Mouse (Mus musculus) kidney, embryonic 14.5 days (tissue): ENCODE data around the gene Mob3b. TPM values are rescaled to one million over a fixed set of nuclear protein-coding genes. Genes with fewer than 3 reads are reported as not detected.

ENCODE experiments used
- ATAC-seq: fragments of 200-750 bp; cut with Nextera tagmentation; 2 replicates; pipeline ENCODE4 v1.8.0; 2017; ENCODE audit warnings: moderate number of reproducible peaks, mild to moderate bottlenecking, moderate TSS enrichment, moderate library complexity; ENCODE audit not compliant: low FRiP score, low TSS enrichment
- H3K27ac ChIP-seq: fragments of 300-500 bp; sonication (generic); 2 replicates; pipeline ENCODE4 v1.5.1; 2014; ENCODE audit warnings: low read depth, mild to moderate bottlenecking, low read length, moderate library complexity, mixed read lengths
- H3K27me3 ChIP-seq: fragments of 300-500 bp; sonication (generic); 2 replicates; pipeline ENCODE4 v1.6.1; 2014; ENCODE audit warnings: mild to moderate bottlenecking, low read length; ENCODE audit not compliant: control insufficient read depth, insufficient read depth
- H3K36me3 ChIP-seq: fragments of 300-500 bp; sonication (generic); 2 replicates; pipeline ENCODE4 v1.6.1; 2014; ENCODE audit warnings: low read length, mixed read lengths; ENCODE audit not compliant: control insufficient read depth, insufficient read depth
- H3K4me1 ChIP-seq: fragments of 300-500 bp; sonication (generic); 2 replicates; pipeline ENCODE4 v1.6.1; 2014; ENCODE audit warnings: low read length, mixed read lengths; ENCODE audit not compliant: control insufficient read depth, insufficient read depth
- H3K4me2 ChIP-seq: fragments of 300-500 bp; sonication (generic); replicated peaks from 2 replicates; pipeline ENCODE4 v1.6.1; 2014; ENCODE audit warnings: low read depth, mild to moderate bottlenecking, low read length
- H3K4me3 ChIP-seq: fragments of 300-500 bp; sonication (generic); 2 replicates; pipeline ENCODE4 v1.5.1; 2014; ENCODE audit warnings: mild to moderate bottlenecking, low read length
- H3K9ac ChIP-seq: fragments of 300-500 bp; sonication (generic); 2 replicates; pipeline ENCODE4 v1.6.1; 2014; ENCODE audit warnings: low read depth, mild to moderate bottlenecking, low read length, moderate library complexity
- H3K9me3 ChIP-seq: fragments of 300-500 bp; sonication (generic); 2 replicates; pipeline ENCODE4 v1.6.1; 2016; ENCODE audit warnings: low read length; ENCODE audit not compliant: control insufficient read depth
- WGBS: fragments of 180-500 bp; shearing (Covaris S2); extraction: QIAGEN DNeasy Blood & Tissue Kit; methylation state at CpG from one replicate; pipeline ENCODE4 v1.1.7; 2014; 5-methylcytosine and 5-hydroxymethylcytosine counted together
- polyA plus RNA-seq: library from polyadenylated mRNA; unstranded; fragments of >200 nt; fragmentation: Nextera tagmentation; extraction: Ambion mirVana; gene quantifications from 2 replicates; pipeline ENCODE4 v1.2.1, GENCODE M21; 2014

The Mob3b gene
- polyA plus RNA-seq, 1 experiment from 2014 or later, result 13.3 TPM

DNA sequence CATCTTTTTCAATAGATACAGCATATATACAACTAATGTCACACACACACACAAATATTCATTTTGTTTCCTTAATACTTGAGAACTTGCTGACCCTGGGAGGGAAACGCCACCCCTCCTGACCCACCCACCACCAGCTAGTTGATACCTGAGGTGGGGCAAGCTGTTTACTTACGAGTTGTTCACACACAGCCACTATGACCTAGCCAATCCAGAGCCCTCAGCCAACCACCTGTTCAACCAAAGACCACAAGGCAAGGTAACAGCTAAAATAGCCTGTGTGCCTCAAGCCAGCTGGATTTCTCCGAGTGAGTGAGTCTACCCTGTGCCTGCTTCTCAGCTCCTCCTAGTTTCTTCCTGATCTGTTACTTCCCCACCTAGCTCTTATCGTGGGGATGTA is 172.9 kb downstream of the Mob3b start:
- 91% methylated on average over 4 of the region's 4 CpGs for WGBS
- no peak overlapping the region for H3K9ac ChIP-seq
- H3K9me3 ChIP-seq, result no peaks in the 10 kb centered on the region
- H3K4me2 ChIP-seq, result no peak overlapping the region
- ATAC-seq, result no peak
- H3K27me3 ChIP-seq, result no peaks in the 10 kb centered on the region
- H3K27ac ChIP-seq, result no peak overlapping the region
- no peaks in the 10 kb centered on the region for H3K36me3 ChIP-seq
- no peaks in the 10 kb centered on the region for H3K4me1 ChIP-seq
- no peak overlapping the region for H3K4me3 ChIP-seq

DNA sequence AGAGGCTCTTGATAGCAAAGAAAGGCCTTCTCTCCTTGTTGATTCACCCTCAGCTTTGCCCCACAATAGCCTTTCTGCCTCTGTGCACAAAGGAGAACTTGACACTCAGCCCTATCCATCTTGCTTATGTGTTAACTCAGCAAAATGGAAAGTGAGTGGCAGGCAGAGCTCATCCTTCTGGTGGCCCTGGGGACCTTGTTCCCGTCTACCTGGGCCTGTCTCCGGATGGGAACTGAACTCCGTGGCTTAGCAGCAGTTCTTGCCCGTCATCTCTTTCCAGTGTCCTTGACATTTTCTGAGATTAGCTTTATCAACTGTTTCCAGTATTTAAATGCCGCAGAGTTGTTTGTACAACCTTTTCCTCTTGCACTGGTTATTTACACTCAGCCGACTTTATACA is 173.8 kb downstream of the Mob3b start:
- Histone ChIP-seq H3K4me3 (no peak overlapping the region), H3K36me3 (no peaks in the 10 kb centered on the region), H3K27me3 (no peaks in the 10 kb centered on the region), H3K4me1 (no peaks in the 10 kb centered on the region), H3K9ac (no peak overlapping the region), H3K9me3 (no peaks in the 10 kb centered on the region), H3K4me2 (no peak overlapping the region), H3K27ac (no peak overlapping the region)
- 73% methylated on average over 6 of the region's 6 CpGs for WGBS
- ATAC-seq, result no peak

DNA sequence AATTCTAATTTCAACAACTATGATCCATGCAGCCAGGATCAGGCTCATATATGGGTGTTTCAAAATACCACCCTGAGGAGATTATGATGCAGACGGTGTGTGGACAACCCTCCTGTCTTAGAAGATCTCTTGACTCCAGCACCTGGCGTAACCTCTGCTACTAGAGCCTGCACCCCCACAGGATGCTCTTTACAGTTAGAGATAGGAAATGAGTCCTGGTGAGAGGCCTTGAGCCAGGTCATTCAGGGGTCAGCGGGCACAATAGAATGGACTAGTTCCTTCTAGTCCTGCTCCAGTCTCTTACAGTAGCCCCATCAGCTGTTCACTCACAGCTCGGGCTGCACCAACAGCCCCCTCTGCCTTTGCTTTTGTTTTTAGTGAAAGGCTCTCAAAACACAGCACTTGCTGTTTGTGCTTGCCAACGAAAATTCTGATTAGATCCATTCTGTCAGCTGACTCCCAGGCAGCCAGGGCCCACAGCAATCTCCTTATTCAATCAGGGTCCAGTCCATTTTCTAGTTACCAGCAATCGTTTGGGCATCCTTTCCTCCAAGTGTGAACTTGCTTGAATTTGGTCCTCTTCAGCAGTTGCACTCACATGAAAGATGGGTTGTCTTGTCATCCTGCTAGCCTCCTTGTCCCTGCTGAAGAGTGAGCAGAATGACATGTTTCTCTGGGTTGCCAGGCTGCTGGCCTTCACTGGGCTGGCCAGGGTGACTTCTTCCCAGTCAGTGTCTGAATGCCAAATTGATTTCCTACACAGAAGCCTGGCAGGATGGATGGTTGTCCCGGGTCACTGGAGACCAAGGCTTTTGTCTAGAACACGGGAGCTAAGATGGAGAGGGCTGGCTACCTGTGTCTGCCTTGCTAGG is 175.7 kb downstream of the Mob3b start:
- Histone ChIP-seq H3K4me2 (no peak overlapping the region), H3K27ac (no peak overlapping the region), H3K9me3 (no peaks in the 10 kb centered on the region), H3K36me3 (no peaks in the 10 kb centered on the region), H3K4me3 (no peak overlapping the region), H3K4me1 (no peaks in the 10 kb centered on the region), H3K27me3 (no peaks in the 10 kb centered on the region), H3K9ac (no peak overlapping the region)
- WGBS, result 62% methylated on average over 8 of the region's 8 CpGs
- ATAC-seq, result no peak

DNA sequence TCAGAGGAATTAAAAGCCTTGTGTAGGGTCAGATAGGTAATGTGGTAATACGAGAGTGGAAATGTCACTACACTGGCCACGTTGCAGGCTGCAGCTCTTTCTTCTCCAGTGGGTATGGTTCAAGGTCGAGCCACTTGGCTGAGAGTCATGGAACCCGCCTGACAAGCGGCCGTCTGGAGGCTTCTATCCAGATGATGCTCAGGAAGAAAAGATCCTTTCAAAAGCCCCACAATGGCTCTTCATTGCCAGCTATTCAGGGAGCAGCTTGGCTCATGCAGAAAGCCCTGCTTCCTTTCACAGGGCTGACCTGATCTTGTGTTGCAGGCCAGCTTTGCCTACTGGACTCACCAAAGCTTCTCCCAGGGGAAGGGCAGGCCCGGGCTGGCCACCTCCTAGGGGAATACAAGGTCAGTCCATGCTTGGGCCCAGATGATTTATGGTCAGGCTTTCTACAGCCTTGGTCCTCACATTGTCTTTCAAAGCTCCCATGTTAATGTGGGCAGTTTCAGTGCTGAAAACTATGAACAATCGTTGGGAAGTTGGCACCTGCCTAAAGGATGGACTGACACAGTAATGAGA is 176.7 kb downstream of the Mob3b start:
- H3K4me2 ChIP-seq, result no peak overlapping the region
- no peak overlapping the region for H3K9ac ChIP-seq
- 77% methylated on average over 8 of the region's 8 CpGs for WGBS
- H3K36me3 ChIP-seq, result no peaks in the 10 kb centered on the region
- no peaks in the 10 kb centered on the region for H3K9me3 ChIP-seq
- ATAC-seq, result no peak
- no peak overlapping the region for H3K4me3 ChIP-seq
- no peak overlapping the region for H3K27ac ChIP-seq
- no peaks in the 10 kb centered on the region for H3K27me3 ChIP-seq
- H3K4me1 ChIP-seq, result no peaks in the 10 kb centered on the region

DNA sequence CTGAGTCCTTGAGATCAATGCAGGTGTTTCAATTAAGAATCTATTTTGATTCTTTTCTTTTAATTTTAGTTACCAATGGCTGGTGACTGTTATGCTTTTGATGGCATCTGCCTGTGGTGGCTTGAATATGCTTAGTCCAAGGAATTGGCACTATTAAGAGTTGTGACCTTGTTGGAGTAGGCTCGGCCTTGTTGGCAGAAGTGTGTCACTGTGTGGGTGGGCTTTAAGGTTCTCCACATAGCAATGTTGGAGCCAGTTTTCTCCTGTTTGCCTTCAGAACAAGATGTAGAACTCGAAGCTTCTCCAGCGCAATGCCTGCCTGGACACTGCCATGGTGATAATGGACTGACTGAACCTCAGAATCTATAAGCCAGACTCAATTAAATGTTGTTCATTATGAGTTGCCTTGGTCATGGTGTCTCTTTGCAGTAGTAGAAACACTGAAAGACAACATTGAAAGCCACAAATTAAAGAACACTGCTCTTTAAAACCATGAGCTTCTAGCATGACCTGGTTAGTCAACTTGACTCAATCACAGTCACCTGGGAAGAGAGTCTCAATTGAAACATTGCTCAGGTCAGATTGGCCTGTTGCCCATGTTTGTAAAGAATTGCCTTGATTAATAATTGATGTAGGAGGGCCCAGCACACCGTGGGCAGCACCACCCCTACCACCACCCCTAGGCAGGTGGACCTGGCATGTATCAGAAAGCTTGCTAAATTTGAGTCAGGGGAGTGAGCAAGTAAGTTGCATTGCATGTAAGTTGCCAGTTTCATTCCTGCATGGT is 180.2 kb downstream of the Mob3b start:
- Histone ChIP-seq H3K9me3 (no peaks in the 10 kb centered on the region), H3K4me1 (no peaks in the 10 kb centered on the region), H3K27ac (no peak overlapping the region), H3K4me2 (no peak overlapping the region), H3K9ac (no peak overlapping the region), H3K27me3 (no peaks in the 10 kb centered on the region), H3K36me3 (no peaks in the 10 kb centered on the region), H3K4me3 (no peak overlapping the region)
- no peak for ATAC-seq
- 89% methylated on average over 4 of the region's 4 CpGs for WGBS

DNA sequence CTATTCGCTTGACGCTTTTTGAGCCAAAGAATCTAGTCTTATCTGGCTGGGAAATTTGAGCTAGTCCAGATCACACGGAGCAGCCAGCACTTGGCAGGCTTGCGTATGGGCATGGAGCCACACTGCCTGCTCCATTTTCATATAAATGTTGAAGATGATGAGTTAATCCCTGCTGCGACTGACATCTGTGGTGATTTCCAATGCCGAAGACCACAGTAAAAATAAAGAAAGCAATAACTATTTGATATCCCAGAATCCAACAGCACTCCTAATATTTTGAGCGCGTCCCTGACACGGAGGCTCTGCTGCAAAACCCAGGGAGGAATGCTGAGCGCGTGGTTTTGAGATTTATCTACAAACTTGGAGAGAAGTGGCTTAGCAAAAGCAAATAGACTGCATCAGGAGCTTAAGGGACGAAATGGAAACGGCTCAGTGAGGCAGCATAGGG is 180.9 kb downstream of the Mob3b start:
- H3K27ac ChIP-seq, result no peak overlapping the region
- no peaks in the 10 kb centered on the region for H3K9me3 ChIP-seq
- H3K36me3 ChIP-seq, result no peaks in the 10 kb centered on the region
- H3K27me3 ChIP-seq, result no peaks in the 10 kb centered on the region
- no peak overlapping the region for H3K4me3 ChIP-seq
- H3K9ac ChIP-seq, result no peak overlapping the region
- no peak overlapping the region for H3K4me2 ChIP-seq
- H3K4me1 ChIP-seq, result no peaks in the 10 kb centered on the region
- ATAC-seq, result no peak
- 90% methylated on average over 13 of the region's 13 CpGs for WGBS

GRCm38 (mm10) chr4:34974795-34975194 is 182.5 kb downstream of the Mob3b start:
- Histone ChIP-seq H3K9me3 (no peaks in the 10 kb centered on the region), H3K36me3 (no peaks in the 10 kb centered on the region), H3K9ac (no peak overlapping the region), H3K27ac (no peak overlapping the region), H3K4me1 (no peaks in the 10 kb centered on the region), H3K27me3 (no peaks in the 10 kb centered on the region), H3K4me2 (no peak overlapping the region), H3K4me3 (no peak overlapping the region)
- no peak for ATAC-seq
- 79% methylated on average over 5 of the region's 5 CpGs for WGBS

- Histone ChIP-seq H3K9me3 (no peaks in the 10 kb centered on the region), H3K4me3 (no peak overlapping the region)
Observed at GRCm38 (mm10) chr4:34967541-34967940, 189.7 kb downstream of the Mob3b start.

More at GRCm38 (mm10) chr4:34967541-34967940, 189.7 kb downstream of the Mob3b start:
- H3K36me3 ChIP-seq, result no peaks in the 10 kb centered on the region
- no peaks in the 10 kb centered on the region for H3K4me1 ChIP-seq
- no peak overlapping the region for H3K9ac ChIP-seq
- no peak overlapping the region for H3K4me2 ChIP-seq
- ATAC-seq, result no peak
- no peak overlapping the region for H3K27ac ChIP-seq
- 87% methylated on average over 6 of the region's 6 CpGs for WGBS
- no peaks in the 10 kb centered on the region for H3K27me3 ChIP-seq
